Mouse (Mus musculus): ENCODE data around the gene Glud1.
"Not testable (repeated sequence)": the region's sequence is repeated elsewhere in the genome, so short reads cannot be mapped to it uniquely, and the experiment has no call there.

The Glud1 gene

DNA sequence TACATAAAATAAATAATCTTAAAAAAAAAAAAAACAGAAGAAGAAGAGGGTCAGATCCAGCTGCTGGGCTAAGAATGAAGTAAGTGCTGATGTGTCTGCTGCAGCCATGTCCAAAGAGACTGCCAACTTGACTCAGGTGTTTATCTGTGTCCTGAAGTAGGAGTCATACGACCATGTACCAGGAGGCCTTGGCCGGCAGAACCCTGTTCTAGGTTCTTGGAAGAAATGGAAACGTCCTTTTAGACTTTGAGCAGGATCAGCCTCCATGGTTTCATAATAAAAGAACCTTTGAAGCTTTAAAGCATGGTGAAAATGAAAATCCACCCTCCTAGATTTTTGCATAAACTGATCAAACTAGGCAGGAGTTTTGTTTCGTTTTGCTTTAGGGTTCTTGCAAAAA lies 43.9 kb downstream of the Glud1 start:
- DNase-seq: no peak

DNA sequence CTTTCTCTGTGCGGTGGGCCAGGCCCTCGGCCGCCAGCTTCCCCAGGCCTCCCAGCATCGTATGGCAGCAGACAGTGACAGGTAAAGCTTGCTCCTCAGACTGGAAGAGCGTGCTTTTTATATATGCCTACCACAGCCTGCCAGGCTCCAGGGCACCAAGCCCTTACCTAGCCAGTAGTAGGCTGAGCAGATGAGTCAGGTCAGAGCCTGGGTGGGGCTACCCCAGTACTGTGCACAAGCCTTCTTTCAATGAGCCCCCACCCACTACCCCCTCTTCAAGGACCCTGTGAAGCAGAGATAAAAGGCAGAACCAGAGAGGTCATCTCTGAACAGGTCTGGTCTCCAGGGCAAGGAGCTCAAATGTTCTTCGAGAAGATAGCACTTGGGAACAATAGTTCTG lies 44.8 kb downstream of the Glud1 start, which contains the start of gene Fam25c:
Fam25c (minus strand) TSS at position 133 of the 400 bp plus-strand sequence.
- no peak for DNase-seq

DNA sequence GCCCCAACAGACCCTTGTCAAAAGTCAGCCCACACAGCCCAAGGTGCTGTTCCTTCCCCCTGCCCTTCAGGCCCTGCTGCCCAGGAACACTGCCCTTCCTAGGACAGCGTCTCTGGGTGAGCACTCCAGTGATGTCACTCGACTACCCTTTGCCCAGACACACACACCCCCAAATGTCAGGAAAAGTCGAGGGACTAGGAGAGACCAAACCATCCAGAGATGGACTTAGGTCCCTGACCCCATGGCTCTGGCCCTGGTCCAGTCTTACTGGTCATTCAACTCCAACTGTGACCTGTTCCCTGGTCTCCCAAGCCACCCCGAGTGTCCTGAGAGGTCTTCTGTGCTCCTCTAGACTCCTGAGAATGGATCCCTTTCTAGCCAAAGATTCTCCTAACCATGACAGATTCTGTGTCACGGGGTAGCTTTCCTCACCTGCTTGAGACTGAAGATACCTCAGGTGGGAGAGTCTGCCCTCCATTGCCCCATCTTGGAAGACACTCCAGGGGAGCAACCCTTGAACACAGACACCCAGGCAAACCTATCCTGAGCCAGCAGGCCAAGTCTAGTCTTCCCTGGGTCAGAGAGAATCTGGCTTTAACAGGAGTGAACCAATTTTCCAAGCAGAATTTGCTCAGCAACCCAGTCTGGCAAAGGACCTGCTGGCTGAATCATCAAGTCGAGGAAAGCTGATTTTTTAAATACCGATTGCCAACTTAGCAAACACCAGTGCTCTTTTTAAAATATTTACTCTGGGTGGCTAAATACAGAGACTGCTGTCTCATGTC lies 47.3 kb downstream of the Glud1 start:
- no peak for DNase-seq

DNA sequence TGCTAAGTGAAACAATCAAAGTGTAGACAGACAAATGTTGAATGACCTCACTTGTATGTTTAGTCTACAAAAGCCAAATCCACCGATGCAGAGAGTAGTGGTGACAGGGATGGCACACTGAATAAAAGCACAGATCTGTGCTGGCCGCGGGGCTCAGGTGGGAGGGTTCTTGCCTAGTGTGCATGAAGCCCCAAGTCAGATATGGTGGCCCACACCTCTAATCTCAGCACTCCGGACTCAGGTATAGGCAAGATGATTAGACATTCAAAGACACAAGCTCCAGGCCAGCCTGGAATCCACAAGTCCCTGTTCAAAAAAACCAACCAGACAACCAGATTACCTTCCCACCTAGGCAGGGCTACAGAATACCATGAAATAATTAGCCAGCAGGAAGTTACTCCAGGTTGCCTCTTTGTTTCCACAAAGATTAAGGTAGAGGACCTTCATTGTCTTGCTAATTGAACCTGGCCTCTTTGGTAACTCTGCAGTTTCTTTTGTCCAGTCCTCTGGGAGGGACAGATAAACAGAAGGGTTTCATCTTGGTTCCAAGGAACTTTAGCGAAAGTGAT lies 49.2 kb downstream of the Glud1 start:
- DNase-seq: no peak

DNA sequence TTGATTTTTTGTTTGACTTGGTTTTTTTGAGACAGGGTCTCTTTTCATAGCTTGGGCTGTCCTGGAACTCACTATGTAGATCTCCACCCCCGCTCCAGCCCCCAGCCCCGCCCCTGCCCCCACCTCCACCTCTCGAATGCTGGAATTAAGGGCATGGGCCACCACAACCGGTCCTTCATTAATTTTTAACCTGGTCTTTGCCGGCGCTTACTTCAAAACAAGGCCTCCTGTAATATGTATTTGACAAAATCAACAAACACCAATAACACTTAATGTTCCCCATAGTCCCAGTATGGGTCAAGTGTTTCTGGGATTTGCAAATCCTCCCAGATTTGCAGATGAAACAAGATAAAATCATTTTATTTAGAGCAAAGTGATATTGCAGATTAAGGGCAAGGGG lies 49.7 kb downstream of the Glud1 start:
- DNase-seq: no peak

DNA sequence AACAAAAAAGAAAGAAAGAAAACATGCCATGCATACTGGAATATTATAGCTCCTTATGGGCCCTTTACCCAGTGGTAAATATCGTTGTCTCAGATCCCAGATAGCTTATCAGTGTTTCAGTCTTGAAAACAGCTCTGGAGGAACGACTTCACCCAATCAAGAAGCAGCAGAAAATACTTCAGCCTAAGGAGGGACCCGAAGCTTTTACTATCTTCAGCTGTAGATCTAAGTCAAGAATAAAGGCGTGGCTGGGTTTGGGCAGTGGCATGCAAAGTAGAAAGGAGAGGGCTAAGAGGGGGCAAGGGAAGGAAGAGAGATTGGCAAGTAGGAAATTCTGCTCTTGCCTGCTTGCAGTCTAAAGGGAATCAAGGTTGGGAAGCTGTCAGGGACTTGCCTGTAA lies 51.6 kb downstream of the Glud1 start:
- no peak for DNase-seq

DNA sequence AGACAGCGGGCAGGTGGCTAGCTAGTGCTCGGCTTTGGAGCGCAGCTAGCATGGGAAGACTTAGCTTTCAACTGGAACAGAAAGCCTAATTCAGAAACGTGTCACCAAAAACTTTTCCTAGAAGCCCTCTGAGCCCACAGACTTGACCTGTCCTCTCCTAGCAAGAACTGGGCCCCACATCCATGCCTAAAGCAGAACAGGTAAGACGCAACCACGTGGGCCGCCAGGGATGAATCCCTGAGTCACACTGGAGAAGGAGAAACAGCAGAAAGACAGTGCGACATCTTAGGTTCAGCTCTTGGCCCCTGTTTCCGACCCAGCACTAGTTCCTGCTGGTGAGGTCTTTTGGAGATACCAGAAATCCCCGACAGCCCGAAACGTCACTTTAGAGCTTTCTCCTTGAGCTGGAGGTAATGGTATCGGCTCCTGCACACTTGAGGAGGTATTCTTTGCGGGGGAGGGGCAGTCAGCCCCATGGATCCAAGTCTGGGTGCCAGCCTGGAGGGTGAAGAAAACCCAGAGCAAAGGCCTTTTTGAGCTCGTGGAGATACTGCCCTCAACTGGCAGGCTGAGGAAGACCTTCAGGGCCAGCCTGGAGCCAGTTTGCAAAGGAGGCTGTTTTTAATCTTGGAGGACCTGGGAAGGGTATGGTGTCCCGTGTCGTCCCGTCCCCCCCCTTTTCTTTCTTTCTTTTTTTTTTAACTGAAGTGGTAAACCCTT lies 52.4 kb downstream of the Glud1 start:
- no peak for DNase-seq

DNA sequence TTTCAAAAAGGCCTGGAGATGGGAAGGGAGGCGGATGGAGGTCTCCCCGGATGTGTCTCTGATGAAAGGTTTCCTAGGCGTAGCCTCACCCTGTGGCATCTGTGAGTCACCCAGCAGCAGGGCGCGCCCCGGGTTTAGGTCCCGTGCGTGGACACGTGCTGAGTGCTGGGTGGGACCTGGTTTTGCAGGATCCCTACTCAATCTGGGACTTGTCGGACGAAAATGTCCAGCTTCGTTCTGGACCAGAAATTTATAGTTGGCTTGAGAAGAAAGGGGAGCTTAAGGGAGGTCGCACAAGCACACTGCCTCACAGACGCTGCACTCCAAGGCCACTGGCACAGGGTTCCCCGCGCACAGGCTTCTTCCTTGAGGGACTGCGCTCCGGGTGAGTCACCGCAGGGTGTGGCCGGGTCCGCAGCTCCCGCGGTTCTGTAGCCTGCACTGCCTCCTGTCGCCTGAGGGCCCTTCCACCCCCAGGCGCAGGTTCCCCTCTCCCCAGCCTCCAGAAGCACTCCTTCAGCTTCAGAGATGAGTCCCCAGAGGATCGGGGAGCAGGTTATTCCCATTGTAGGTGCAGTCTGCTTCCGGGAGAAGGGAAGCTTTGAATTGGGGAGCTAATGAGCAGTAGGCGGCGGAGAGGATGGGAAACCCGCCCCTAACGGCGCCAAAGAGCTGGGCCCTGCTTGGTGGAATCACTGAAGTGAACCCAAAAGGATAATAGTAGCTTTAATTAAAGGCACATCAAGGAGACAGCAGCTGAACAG lies 53.1 kb downstream of the Glud1 start:
- no peak for DNase-seq

DNA sequence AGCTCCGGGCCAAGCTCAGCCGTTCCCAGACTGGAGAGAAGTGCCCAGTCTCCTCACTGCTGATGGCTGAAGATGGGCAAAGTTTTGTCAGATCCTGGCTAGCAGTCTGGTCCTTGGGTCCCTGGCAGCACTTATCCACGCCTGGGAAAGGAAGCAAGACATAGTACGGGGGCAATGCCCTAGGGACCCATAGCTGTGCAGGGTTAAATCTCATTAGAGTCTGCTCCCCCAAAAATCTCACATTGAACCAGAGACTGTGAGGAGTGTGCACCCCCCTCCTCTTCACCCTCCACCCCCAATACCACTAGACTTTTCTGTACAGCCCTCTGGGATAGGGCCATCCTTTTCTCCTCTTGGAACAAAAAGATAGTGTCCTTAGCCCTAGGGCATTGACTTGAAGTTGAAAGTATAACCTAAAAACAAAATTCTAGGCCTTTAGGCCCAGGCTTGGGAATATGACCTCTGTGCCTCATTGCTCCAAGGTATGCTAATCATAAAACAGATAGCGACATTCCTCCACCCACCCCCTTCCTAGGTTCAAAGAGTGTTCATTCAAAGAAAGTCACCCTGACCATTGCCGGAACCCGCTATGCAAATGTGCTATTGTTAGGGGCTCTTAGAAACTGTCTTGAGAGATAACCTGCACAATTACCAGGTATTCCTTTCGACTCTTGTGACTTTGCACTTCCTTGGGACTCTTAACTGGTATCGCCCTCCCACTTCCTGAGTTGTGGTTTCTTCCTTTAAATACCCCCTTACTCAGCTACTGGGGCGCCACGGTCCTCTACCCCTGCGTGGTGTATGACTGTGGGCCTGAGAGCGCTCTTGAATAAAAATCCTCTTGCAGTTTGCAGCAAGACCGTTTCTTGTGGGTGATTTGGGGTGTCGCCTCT lies 54.0 kb downstream of the Glud1 start:
- DNase-seq: not testable (repeated sequence)

DNA sequence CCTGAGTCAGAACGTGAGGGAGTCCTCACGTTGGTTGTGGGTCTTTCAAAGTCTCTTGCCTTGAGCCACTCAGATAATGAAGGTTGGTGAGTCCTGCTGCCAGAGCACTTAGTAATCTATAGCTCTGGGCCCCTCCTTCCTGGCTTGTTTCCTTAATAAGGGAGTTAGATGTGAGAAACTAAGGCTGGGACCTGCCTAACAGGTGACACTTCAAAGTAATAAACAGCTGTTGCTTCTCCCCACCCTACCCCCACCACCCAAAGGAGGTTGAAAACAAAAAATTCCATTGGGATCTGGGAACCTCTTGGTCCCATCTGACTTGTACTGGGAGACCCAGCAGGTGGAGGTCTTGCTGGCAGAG lies 54.6 kb downstream of the Glud1 start:
- DNase-seq: no peak

DNA sequence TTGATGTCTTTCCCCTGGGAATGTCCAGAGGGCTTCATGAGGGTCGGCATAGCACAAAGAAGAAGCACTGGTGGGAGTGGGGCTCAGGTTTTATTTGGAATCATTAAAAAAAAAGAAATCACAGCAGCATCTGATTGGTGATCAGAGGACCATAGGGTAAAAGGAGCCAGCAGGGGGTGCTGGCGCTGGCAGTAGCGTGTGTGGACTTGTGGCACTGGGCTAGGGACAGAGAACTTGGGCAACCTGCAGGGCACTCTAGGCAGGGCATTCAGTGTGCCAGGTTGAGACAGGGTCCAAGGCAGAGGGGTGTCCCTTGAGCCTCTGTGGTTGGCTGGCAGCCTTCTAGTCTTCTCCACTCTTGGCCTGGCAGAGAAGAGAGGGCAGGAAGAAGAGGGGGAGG lies 59.7 kb downstream of the Glud1 start:
- no peak for DNase-seq

DNA sequence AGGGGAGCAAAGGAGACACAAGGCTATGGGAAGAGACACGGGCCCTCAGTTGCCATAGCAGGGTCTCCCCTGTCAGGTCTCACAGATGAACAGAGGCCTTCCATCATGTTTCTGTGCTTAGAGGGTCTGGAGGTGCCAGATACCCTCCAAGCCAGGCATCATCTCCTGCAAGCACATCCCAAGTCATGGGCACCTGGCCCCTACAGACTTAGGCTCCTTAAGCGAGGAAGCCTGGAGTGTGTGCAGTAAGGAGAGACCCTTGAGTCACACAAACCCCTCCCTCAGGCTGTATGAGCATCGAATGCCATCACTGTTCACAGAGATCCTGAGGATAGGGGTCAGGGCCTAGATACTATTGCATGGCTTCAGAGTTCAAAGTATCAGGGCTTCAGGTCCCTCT lies 60.4 kb downstream of the Glud1 start:
- no peak for DNase-seq

DNA sequence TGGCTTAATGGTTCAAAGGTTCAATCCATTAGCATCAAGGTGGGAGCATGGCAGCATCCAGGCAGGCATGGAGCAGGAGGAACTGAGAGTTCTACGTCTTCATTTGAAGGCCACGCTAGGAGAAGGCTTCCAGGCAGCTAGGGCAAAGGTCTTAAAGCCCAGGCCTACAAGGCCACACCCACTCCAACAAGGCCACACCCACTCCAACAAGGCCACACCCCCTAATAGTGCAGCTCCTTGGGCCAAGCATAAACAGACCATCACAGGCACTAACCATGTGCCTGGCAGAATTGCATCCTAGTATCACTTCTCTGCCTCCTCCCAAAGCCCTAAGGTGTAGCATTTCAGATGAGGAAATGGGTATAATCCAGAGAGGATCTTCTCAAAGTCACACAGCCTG lies 61.2 kb downstream of the Glud1 start:
- no peak for DNase-seq

DNA sequence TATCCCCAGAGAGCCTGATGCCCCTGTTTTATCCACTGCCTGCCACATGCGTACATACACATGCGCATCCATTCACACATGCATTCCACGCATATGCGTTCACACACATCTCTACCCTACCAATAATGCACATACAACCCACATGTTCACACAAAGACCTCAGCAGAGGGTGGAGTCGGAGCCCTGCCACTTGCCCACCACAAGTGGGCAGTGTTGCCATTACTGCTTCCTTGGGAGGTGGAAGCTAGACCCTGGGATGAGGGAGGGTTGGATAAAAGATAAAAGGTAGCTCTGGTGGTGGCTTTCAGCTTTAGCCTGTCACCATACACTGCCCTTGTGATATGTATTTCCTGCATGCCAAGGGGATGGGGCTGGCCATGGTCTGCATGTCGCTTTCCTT lies 62.1 kb downstream of the Glud1 start:
- DNase-seq: no peak

DNA sequence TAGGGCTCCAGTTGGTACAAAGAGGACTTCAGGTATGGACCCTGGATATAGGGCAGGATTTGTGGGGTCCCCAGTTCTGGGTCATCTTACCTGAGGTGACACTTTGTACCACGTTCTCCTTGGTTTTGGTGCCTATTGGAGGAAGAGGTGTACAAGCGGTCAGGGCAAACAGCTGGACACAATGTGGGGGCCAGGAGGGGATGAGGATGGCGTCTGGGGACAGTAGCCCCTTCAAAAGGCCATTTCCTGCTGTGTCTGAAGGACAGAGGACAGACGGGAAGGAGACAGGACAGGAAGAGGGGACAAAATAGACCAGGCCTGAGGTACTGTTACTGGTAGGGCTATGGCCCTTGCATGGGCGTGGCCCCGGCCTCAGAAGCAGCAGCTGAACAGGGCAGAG lies 63.1 kb downstream of the Glud1 start:
- no peak for DNase-seq

DNA sequence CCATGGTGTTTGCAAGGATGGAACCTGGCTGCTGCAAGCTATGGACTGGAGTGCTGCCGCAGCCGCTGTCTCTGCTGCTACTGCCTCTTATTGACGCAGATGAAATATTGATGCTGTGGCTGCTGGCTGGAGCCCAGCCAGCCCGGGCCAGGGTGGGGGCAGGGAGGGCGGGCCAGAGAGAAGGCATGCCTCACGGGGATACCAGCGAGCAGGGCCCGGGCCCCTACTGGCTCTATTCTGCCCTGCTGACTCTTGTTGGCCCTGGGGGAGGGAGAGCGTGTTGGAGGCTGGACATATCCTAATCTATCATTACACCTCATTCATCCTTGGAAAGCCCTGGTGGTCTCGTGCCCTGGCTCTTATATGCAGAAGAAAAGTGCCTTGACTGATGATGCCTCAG lies 64.0 kb downstream of the Glud1 start, which contains the start of gene Sncg:
Sncg (minus strand) TSS at position 213 of the 400 bp plus-strand sequence.
- no peak for DNase-seq

DNA sequence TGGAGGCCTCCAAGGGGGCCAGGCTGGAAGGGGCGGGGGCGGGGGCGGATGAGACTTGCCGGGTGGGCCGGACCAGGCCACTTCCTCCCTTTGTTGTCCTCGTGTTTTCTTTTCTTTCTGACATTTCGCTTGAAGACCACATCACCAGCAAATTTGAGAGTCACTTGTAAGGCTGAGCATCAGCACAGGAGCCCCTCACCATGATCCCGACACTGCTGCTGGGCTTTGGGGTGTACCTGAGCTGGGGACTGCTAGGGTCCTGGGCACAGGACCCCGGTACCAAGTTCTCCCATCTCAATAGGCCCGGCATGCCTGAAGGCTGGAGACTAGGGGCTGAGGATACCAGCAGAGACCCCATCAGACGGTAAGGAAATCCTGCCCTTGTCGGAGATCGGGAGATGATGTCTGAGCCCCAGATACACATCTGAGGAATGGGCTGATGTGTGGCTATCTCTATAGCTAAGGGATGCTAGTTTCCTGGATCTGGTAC lies 64.9 kb downstream of the Glud1 start, which contains the start of gene Mmrn2:
Mmrn2 (plus strand) TSS at position 51 of the 490 bp plus-strand sequence.
- no peak for DNase-seq

DNA sequence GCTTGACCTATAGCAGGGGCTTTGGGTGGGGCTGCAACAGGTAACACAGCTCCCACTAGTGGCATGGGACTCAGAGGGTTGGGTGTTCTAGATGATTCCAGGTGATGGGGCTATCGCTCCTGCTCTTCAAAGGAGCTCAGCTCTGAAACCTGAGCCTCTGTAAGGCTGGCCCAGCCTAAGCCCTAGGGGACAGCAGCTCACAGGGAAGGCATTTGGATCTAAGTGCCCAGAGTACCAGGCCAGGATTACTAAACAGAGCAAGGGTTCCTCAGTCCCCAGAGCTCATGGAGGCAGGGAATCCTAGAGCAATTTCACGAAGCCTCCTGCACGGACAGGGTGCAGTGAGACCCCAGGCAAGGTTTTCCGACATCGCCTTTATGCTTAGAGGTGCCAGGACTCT lies 65.4 kb downstream of the Glud1 start:
- DNase-seq: no peak

DNA sequence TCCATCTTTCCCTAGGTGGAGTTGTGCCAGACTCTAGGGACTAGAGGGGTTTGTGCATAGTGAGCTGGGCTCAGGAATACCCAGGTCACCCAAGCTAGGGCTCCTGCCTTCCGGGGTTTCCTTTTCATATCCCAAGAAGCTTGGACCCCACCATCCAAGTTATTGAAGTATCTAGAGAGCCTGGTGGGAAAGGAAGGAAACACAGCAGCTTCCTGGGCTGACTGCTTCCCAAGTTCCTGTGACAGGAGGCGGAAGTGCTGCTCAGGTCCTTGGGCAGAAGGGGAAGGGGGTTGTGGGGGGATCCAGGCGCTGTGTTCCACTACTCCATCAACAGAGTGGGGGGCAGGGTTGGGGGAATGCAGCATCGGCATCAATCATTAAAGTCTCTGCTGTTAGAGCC lies 66.6 kb downstream of the Glud1 start:
- no peak for DNase-seq

DNA sequence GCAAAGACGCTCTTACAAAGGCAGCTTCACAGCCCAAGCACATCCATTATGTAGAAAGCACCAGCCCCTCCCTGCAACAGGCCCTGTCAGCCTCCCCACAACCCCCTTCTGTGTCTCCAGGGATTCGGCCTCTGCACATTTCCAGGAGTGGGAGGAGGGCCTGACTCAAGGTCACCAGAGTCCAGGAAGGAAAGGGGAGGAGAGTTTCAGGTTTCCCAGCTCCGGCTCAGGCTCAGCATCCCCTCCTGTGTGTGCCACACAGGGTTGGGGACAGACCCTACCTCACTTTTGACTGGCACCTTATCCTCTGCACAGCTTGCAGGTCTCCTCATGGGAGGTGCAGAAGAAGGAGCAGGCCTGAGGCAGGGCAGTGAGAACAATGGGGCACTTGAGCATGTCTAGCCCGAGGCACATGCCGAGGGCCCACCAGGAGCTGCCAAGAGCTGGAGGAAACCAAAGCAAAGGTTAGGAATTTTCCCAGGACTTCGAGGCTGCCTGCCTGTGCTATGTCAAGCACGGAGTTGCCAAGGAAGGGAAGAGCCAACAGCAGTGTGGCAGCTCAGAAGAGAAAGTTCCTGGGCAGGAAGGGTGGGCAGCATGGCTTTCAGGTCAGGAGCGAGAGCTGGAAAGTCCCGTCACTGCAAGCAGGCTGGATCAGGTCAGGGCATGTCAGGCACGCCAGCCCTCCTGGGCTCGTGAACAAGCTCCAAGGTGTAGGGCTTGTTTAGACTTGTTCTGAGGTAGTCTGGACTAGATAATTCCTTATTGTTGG lies 68.2 kb downstream of the Glud1 start:
- DNase-seq: no peak
